Mouse (Mus musculus): Measurements from ENCODE around the gene Notch2.

- TF ChIP-seq POLR2A (IDR thresholded peaks at IDR 0.05; ENCODE audit: control insufficient read depth, low read depth, low read length) (no peak), CTCF (IDR thresholded peaks at IDR 0.05; ENCODE audit: control insufficient read depth, insufficient read depth, insufficient replicate concordance, low read depth, low read length) (no peak)
Measured at GRCm38 (mm10) chr3:98084061-98084655, 70.8 kb downstream of the Notch2 start.

Measured in testis, adult 2 months (tissue).